Mouse (Mus musculus): Measurements from ENCODE around the gene Gm5089. TPM values are rescaled to one million over a fixed set of nuclear protein-coding genes. Genes with fewer than 3 reads are reported as not detected.

The Gm5089 gene
- total RNA-seq, 2 experiments from 2014 or later: not detected

- no peak for ATAC-seq (replicated peaks; ENCODE audit: low FRiP score, low TSS enrichment, poor library complexity, severe bottlenecking)
Measured at GRCm38 (mm10) chr14:122401886-122402285, 49.0 kb downstream of the Gm5089 start.

- no peak for ATAC-seq (replicated peaks; ENCODE audit: low FRiP score, low TSS enrichment, poor library complexity, severe bottlenecking)
Measured at GRCm38 (mm10) chr14:122399906-122400305, 51.0 kb downstream of the Gm5089 start.

GRCm38 (mm10) chr14:122398676-122399075 is 52.2 kb downstream of the Gm5089 start:
- ATAC-seq (replicated peaks; ENCODE audit: low FRiP score, low TSS enrichment, poor library complexity, severe bottlenecking): no peak

GRCm38 (mm10) chr14:122393119-122393518 is 57.8 kb downstream of the Gm5089 start:
- ATAC-seq (replicated peaks; ENCODE audit: low FRiP score, low TSS enrichment, poor library complexity, severe bottlenecking): no peak

- ATAC-seq (replicated peaks; ENCODE audit: low FRiP score, low TSS enrichment, poor library complexity, severe bottlenecking): no peak
Measured at GRCm38 (mm10) chr14:122390935-122391334, 60.0 kb downstream of the Gm5089 start.

GRCm38 (mm10) chr14:122389684-122390370 is 61.1 kb downstream of the Gm5089 start:
- ATAC-seq (replicated peaks; ENCODE audit: low FRiP score, low TSS enrichment, poor library complexity, severe bottlenecking): no peak

GRCm38 (mm10) chr14:122388431-122389031 is 62.4 kb downstream of the Gm5089 start:
- ATAC-seq (replicated peaks; ENCODE audit: low FRiP score, low TSS enrichment, poor library complexity, severe bottlenecking): no peak

- no peak for ATAC-seq (replicated peaks; ENCODE audit: low FRiP score, low TSS enrichment, poor library complexity, severe bottlenecking)
Measured at GRCm38 (mm10) chr14:122387781-122388180, 63.1 kb downstream of the Gm5089 start.

- no peak for ATAC-seq (replicated peaks; ENCODE audit: low FRiP score, low TSS enrichment, poor library complexity, severe bottlenecking)
Measured at GRCm38 (mm10) chr14:122386281-122387130, 64.4 kb downstream of the Gm5089 start.

GRCm38 (mm10) chr14:122385758-122386157 is 65.2 kb downstream of the Gm5089 start:
- ATAC-seq (replicated peaks; ENCODE audit: low FRiP score, low TSS enrichment, poor library complexity, severe bottlenecking): no peak

- ATAC-seq (replicated peaks; ENCODE audit: low FRiP score, low TSS enrichment, poor library complexity, severe bottlenecking): no peak
Measured at GRCm38 (mm10) chr14:122385238-122385534, 65.7 kb downstream of the Gm5089 start.

Other genes with a start within 250 kb of the Gm5089 start
- not detected in 2 replicates for gene Zic5, start 14.6 kb upstream of the Gm5089 start, total RNA-seq (2014; fragmentation: Nextera tagmentation)
- gene Zic5, start 14.6 kb upstream of the Gm5089 start, total RNA-seq (2017): not detected in 2 replicates
- not detected in 2 replicates for gene Zic2, start 24.3 kb upstream of the Gm5089 start, total RNA-seq (2014; fragmentation: Nextera tagmentation)
- not detected in 2 replicates for gene Zic2, start 24.3 kb upstream of the Gm5089 start, total RNA-seq (2017)
- gene Gm10837, start 39.5 kb upstream of the Gm5089 start, total RNA-seq (2014; fragmentation: Nextera tagmentation): not detected in 2 replicates
- gene Gm10837, start 39.5 kb upstream of the Gm5089 start, total RNA-seq (2017): not detected in 2 replicates
- gene Pcca, start 83.2 kb upstream of the Gm5089 start, total RNA-seq (2014; fragmentation: Nextera tagmentation): 36.5 and 52.3 TPM in 2 replicates
- 19.7 and 91.6 TPM in 2 replicates for gene Pcca, start 83.2 kb upstream of the Gm5089 start, total RNA-seq (2017)

Data from megakaryocyte-erythroid progenitor cell, adult 5-6 weeks (primary cell).